Mouse (Mus musculus) liver, adult 2 months (tissue): ENCODE data around the gene Naaladl2. TPM values are rescaled to one million over a fixed set of nuclear protein-coding genes. Genes with fewer than 3 reads are reported as not detected.

Experiments
- DNase-seq: peaks from one replicate; pipeline ENCODE4 v3.0.0-alpha.2; 2011; ENCODE audit warnings: low read depth, low spot score; ENCODE audit errors: extremely low read depth
- H3K27ac ChIP-seq: fragments of 200-500 bp; replicated peaks from 2 replicates; pipeline ENCODE4 v1.5.1; 2012; ENCODE audit warnings: low read depth, mild to moderate bottlenecking, control low read depth, inconsistent platforms, low read length; ENCODE audit not compliant: insufficient read depth
- H3K27me3 ChIP-seq: fragments of 200-500 bp; 2 replicates; pipeline ENCODE4 v1.6.1; 2012; ENCODE audit warnings: mild to moderate bottlenecking, moderate library complexity, low read length, inconsistent platforms; ENCODE audit not compliant: control insufficient read depth, insufficient read depth
- H3K36me3 ChIP-seq: fragments of 200-500 bp; 2 replicates; pipeline ENCODE4 v1.6.1; 2012; ENCODE audit warnings: low read length, inconsistent platforms; ENCODE audit not compliant: control insufficient read depth, insufficient read depth
- H3K4me1 ChIP-seq: fragments of 200-500 bp; 2 replicates; pipeline ENCODE4 v1.6.1; 2011; ENCODE audit warnings: low read length; ENCODE audit not compliant: control insufficient read depth, insufficient read depth
- H3K4me3 ChIP-seq: fragments of 200-500 bp; 2 replicates; pipeline ENCODE4 v1.5.1; 2011; ENCODE audit warnings: low read depth, mild to moderate bottlenecking, control low read depth, low read length, moderate library complexity; ENCODE audit not compliant: insufficient read depth
- H3K79me2 ChIP-seq: fragments of 200-500 bp; 2 replicates; pipeline ENCODE4 v1.6.1; 2012; ENCODE audit warnings: inconsistent platforms, mild to moderate bottlenecking, low read length, moderate library complexity; ENCODE audit not compliant: control insufficient read depth, insufficient read depth
- H3K9ac ChIP-seq: fragments of 200-500 bp; 2 replicates; pipeline ENCODE4 v1.6.1; 2012; ENCODE audit warnings: low read depth, mild to moderate bottlenecking, control low read depth, inconsistent platforms, low read length
- CTCF ChIP-seq: fragments of 200-500 bp; IDR thresholded peaks from 2 replicates; pipeline ENCODE4 v1.5.1; 2011; ENCODE audit warnings: low read depth, low read length, control low read depth
- POLR2A ChIP-seq: fragments of 200-500 bp; IDR thresholded peaks from 2 replicates; pipeline ENCODE4 v1.6.1; 2011; ENCODE audit warnings: low read length, control low read depth; ENCODE audit not compliant: insufficient read depth; ENCODE audit errors: extremely low read depth
- WGBS: fragments of 180-500 bp; shearing (Covaris S2); methylation state at CpG from one replicate; pipeline ENCODE4 v1.1.7; 2018; 5-methylcytosine and 5-hydroxymethylcytosine counted together
- polyA plus RNA-seq: library from polyadenylated mRNA; depleted of rRNA; stranded (reverse); fragments of >200 nt; gene quantifications from 2 replicates; pipeline ENCODE4 v1.2.3, GENCODE M21; 2012
- total RNA-seq: library from RNA; depleted of rRNA; stranded (reverse); fragments of >200 nt; gene quantifications from 2 replicates; pipeline ENCODE4 v1.2.3, GENCODE M21; 2014

Naaladl2 gene
- total and polyA plus RNA-seq, 2 experiments: 0.31 to 6.9 TPM

DNA sequence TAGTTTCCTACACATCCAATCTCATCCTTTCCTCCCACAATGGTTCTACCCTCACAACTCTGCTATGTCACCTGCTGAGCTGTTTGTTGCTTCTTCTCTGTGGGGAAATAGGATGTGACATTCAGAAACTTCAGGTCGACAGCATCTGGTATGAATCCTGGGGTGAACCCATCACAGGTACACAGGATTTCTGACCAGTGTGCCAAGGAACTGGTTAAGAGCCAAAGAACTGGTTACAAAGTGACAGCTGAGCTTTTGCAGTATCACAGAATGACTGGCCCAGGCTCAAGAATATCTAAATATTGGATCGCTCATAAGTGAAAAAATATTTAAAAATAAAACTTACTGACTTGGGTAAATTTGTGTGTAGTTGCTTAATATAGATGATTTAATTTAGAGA, 548.6 kb downstream of the Naaladl2 start:
- peaks cover 2% of the 10 kb centered on the region for H3K4me1 ChIP-seq
- H3K27ac ChIP-seq: no peak overlapping the region
- H3K9ac ChIP-seq: no peak overlapping the region
- peak; percentile 70 for DNase-seq
- no peaks in the 10 kb centered on the region for H3K27me3 ChIP-seq
- WGBS: 20% methylated on average over 2 of the region's 2 CpGs
- H3K79me2 ChIP-seq: no peaks in the 10 kb centered on the region
- TF ChIP-seq CTCF: no peak
- no peak for TF ChIP-seq POLR2A
- H3K36me3 ChIP-seq: no peaks in the 10 kb centered on the region
- H3K4me3 ChIP-seq: no peak overlapping the region

DNA sequence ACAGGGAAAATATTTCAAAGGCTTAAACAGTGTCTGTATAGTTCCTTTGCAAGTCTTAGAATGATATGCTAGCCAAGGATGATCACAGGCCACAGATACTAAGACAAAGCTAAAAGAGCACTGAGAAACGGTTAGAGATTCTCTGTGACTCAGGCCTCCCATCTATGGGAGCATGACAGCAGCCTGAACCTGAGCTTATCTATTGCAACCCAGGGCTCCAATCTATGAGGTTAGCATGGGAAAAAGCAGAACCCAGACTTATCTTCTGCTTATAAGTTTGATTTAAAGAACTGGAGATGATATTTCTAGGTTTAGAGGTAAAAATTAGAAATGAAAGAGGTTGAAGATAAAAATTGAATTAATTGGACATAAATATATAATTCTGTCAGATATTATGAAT, 587.4 kb downstream of the Naaladl2 start:
- Histone ChIP-seq H3K27me3 (no peaks in the 10 kb centered on the region), H3K9ac (no peak overlapping the region), H3K4me3 (no peak overlapping the region), H3K4me1 (peaks cover 4% of the 10 kb centered on the region; the same call in 1 of the 2 replicates), H3K27ac (no peak overlapping the region), H3K36me3 (no peaks in the 10 kb centered on the region), H3K79me2 (no peaks in the 10 kb centered on the region)
- TF ChIP-seq POLR2A (no peak), CTCF (no peak)
- no peak for DNase-seq
- WGBS: 76% methylated on average over 1 of the region's 1 CpGs

DNA sequence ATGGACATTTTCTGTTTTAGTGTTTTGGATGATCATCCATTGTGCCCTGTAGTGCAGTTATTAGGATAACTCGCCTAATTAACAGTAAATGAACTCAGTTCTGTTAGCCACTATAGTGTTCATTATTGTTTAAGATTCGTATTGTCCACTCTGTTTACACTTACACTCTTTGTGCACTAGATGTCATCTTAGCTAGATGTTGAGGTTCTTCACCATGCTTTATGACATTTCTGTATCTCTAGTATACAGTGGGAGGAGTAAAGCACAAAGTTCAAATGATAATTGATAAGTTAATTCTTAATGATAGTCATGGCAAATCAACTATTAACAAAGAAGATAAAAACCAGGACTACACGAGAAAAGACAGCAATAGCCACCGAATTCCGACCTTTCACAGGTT, 590.4 kb downstream of the Naaladl2 start:
- Histone ChIP-seq H3K27ac (no peak overlapping the region), H3K4me3 (no peak overlapping the region), H3K36me3 (no peaks in the 10 kb centered on the region), H3K4me1 (peaks cover 4% of the 10 kb centered on the region; the same call in 1 of the 2 replicates), H3K27me3 (no peaks in the 10 kb centered on the region), H3K9ac (no peak overlapping the region), H3K79me2 (no peaks in the 10 kb centered on the region)
- DNase-seq: peak; percentile 12
- WGBS: 69% methylated on average over 5 of the region's 5 CpGs
- no peak for TF ChIP-seq CTCF
- TF ChIP-seq POLR2A: no peak

DNA sequence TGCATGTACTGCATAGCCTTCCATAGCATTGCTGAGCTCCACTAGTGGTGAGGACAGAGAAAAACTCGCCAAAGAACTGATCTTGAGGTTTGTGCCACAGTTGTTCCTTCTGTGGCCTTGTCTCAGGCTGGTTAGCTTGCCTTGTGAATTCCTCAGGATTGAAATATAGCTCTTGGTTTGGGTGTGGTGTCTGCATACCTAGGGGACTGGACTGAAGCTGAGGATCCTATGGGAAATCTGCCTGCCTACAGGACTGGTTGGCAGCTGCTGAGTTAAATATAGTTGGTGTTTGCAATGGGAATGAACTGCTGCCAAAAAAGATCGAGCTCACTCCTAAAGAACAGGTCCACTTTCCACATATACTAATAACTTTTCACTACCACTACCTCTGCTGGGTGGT, 591.4 kb downstream of the Naaladl2 start:
- no peaks in the 10 kb centered on the region for H3K36me3 ChIP-seq
- WGBS: 55% methylated on average over 2 of the region's 2 CpGs
- TF ChIP-seq CTCF (no peak), POLR2A (no peak)
- no peaks in the 10 kb centered on the region for H3K27me3 ChIP-seq
- H3K4me3 ChIP-seq: no peak overlapping the region
- H3K4me1 ChIP-seq: peaks cover 4% of the 10 kb centered on the region; the same call in 1 of the 2 replicates
- no peak for DNase-seq
- no peak overlapping the region for H3K9ac ChIP-seq
- no peaks in the 10 kb centered on the region for H3K79me2 ChIP-seq
- no peak overlapping the region for H3K27ac ChIP-seq

DNA sequence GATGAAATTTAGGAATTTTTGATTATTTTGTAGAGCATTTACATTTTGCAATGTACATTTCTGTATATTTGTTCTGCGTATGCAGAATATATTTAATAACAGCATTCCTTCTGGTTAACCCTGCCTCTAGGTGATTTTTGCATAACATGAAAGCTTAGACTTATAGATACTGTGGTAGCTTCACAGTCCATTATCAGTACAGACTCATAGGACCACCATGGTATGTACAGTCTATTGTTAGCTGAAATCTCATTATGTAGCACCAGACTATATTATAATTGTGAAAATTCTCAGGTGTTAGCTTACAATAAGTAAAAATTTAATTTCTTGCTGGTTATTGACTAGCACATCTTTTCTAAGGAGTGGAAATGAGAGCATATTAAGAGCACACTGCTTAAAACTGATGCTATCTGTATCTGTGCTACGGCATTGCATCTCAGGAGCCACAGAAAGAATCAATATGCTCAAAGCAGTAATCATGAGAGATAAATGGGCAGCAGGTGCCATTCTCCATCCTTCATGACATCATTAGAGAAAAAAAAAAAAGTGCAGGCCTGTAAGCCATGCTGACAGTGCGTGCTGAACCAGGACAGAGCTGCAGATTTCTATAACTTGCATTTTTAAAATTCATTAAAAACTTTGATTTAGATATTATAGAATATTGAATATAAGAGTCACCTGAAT, 610.1 kb downstream of the Naaladl2 start:
- Histone ChIP-seq H3K79me2 (no peaks in the 10 kb centered on the region), H3K4me1 (no peaks in the 10 kb centered on the region), H3K36me3 (no peaks in the 10 kb centered on the region), H3K4me3 (no peak overlapping the region), H3K27ac (no peak overlapping the region), H3K9ac (no peak overlapping the region), H3K27me3 (no peaks in the 10 kb centered on the region)
- 95% methylated on average over 3 of the region's 3 CpGs for WGBS
- DNase-seq: no peak
- TF ChIP-seq POLR2A (no peak), CTCF (no peak)

DNA sequence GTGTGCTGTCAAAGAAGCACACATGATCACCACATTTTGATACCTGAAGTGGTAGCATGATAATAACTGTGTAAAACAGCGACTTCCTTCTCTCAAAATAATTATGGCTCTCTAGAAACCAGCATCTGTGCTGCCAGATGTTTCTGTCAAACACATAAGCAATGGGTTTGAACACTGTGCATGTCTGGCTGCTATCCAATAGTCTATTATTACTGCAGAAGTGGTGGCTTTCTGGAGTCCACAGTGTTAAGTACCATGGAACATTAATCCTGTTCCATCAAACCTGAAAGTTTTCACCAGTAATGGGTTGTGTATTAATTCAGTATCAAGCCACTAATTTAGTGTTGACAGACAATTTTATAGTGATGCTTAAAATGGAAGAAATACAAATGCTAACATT, 629.1 kb downstream of the Naaladl2 start:
- H3K27ac ChIP-seq: no peak overlapping the region
- H3K36me3 ChIP-seq: no peaks in the 10 kb centered on the region
- no peak overlapping the region for H3K9ac ChIP-seq
- TF ChIP-seq CTCF (no peak), POLR2A (no peak)
- H3K4me1 ChIP-seq: no peaks in the 10 kb centered on the region
- no peak overlapping the region for H3K4me3 ChIP-seq
- H3K79me2 ChIP-seq: no peaks in the 10 kb centered on the region
- WGBS: 70% methylated on average over 1 of the region's 1 CpGs
- DNase-seq: no peak
- no peaks in the 10 kb centered on the region for H3K27me3 ChIP-seq
